Mouse (Mus musculus) retina, postnatal 1 day (tissue): ENCODE measurements at regions not wholly inside any gene's neighbourhood (a gene's known extent, or its start where the extent isn't known, plus 50 kb on each side); places are given as distances from the start of the nearest gene placed in this dataset.
"Not testable (repeated sequence)": the region's sequence is repeated elsewhere in the genome, so short reads cannot be mapped to it uniquely, and the experiment has no call there.

Experiments
- DNase-seq: peaks from one replicate; pipeline ENCODE4 v3.0.0-alpha.2; 2012

DNA sequence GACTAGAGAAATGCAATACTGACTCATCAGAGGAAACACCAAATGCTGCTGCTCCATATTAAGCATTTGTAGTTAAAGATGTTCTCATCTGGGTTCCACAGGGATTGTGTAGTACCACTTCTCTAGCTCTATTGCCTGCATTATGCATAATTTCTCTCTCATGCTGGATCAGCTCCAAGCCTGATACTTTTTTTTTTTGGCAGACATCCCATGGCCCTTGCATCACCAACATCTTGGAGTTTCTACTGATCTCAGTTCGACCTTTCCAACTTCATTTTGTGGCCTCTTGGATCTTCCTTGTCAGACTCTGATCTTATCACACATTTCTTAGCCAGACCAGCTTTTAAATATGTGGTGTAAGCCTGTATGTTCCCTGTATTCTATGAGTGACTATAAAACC lies 701.1 kb upstream of the Nr2f1 start:
- no peak for DNase-seq

DNA sequence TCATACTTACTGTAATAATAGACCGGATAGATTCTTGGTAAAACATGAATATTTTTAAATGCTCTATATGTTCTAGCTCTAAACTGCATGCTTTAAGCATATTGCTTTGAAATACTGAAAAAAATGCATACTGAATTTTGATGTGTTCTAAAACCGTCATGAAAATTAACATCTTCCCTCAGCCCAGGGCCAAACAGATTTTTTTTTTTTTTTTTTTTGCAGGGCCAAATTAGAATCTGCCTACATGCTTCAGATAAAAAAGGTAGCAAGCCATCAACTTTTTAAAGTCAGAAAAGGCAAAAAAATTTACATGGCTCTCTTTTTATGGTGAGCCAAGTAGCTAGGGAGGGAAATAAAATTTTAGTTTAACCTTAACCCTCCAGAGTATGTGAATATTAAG lies 692.7 kb upstream of the Nr2f1 start:
- DNase-seq = no peak

DNA sequence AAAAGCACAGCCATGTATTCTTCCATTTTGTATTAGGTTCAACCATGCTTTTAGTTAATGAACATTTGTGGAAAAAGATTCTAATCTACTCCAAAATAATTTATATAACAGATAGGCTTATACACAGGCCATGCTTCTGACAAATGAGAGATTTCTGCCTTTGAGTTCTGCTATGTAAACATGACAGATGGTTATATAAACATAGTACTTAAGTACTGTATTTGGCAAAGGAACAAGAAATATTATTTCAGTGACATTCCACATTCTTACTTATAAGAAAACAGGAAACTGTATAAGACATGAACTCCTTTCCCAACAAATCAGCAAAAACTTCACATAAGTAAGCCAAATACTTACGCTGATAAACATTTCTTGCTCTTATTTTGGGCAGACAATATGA lies 683.5 kb upstream of the Nr2f1 start:
- DNase-seq = no peak

GRCm38 (mm10) chr13:78872582-78872981 lies 673.0 kb upstream of the Nr2f1 start:
- peak; percentile 40 for DNase-seq

GRCm38 (mm10) chr13:78871976-78872375 lies 672.4 kb upstream of the Nr2f1 start:
- DNase-seq = no peak

DNA sequence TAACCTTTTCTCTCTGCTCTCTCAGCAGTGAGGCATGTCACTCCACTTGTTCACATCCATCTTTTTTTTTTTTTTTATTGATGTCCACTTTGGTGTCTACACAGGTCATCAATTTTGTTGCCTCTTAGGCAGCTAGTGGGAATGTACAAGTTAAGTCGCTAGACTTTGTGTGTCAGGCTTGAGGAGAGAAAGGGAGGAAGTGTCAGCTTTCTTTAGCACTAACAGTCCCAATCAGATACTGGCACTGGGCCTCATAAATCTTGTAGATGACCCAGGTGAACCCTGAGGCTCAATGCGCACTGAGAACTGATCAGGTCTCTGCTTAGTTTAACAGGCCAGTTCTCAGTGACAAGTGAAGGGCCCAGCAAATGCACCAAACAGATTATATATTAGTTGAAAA lies 671.7 kb upstream of the Nr2f1 start:
- no peak for DNase-seq

GRCm38 (mm10) chr13:78824357-78824756 lies 624.8 kb upstream of the Nr2f1 start:
- not testable (repeated sequence) for DNase-seq

- DNase-seq = peak; percentile 70
Measured at GRCm38 (mm10) chr13:78809656-78810055, 610.1 kb upstream of the Nr2f1 start.

DNA sequence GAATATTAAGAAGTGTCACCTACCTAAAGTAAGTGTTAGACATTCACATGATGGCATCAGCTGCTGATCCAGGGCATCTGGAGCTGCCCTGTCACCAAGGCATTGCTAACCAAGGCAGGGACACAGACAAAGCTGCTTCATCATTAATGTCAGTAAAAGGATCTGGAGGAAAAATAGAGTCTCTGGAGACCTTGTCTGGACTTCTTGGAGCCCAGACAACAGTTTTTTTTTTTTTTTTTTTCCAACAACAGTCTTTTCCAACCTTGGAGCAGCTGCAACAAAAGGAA lies 603.2 kb upstream of the Nr2f1 start:
- no peak for DNase-seq

DNA sequence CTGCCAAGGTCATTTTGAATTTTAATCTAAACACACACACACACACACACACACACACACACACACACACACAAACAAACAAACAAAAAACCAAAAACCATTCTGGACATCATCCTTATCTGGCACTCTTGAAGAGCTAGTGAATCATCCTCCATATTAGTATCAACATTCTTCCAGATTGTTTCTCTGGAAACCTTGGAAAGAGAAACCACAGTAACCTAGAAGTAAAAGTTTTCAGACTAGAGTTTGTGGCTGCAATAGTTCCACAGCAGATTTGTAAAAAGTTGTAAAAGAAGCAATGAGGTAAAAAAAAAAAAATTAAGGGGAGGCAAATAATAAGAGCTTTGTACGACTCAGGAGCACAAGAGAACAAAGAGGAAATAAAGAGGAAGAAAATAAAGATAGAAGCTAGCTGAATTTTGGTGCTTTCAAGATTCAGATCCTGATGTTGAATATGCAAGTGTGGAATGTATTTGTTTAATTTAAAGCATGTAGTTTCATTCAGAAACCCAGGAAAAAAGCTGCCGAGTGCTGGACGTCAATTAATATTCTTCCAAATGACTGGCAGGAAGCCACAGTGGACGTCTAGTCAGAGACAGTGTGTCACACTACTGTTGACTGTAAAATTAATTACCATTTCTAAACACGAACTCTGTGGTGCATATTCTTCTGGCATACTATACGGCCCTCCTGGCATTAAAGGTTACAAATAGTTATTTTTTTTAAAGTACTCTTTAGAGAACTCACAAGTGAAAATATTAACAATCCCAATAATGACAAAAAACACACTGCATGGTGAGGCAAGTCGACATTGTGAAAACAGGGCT lies 602.7 kb upstream of the Nr2f1 start:
- no peak for DNase-seq

- no peak for DNase-seq
Measured at GRCm38 (mm10) chr13:78799641-78800040, 600.1 kb upstream of the Nr2f1 start.

DNA sequence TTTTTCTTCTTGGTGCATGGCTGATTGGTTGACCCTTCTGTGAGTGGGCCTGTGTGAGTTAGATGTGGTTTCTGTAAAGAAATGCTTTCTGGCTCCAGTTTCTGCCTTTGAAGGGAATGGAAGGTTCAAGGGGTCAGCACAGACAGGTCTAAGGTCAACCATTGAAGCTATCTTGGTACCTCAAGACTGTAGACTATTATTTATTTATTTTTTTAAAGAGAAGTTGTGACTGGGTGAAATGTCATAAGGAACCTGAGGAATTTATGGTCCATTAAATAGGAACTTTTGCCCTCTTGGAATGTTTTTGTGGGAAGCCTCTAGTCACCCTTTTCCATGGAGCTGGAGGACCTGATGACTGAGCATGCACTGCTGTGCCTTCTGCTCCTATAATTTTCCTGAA lies 595.7 kb upstream of the Nr2f1 start:
- DNase-seq = no peak

- no peak for DNase-seq
Measured at GRCm38 (mm10) chr13:78784285-78784684, 584.7 kb upstream of the Nr2f1 start.

- no peak for DNase-seq
Measured at GRCm38 (mm10) chr13:78783591-78784240, 584.2 kb upstream of the Nr2f1 start.
